Mouse (Mus musculus) frontal cortex, adult 2 months (tissue): Measurements from ENCODE around the gene Cdkal1. TPM values are rescaled to one million over a fixed set of nuclear protein-coding genes. Genes with fewer than 3 reads are reported as not detected.

Experiments used
- DNase-seq, 2 experiments: peaks; one replicate each; pipeline ENCODE4 v3.0.0; 2022; ENCODE audit warnings: low spot score in 1 of 2; ENCODE audit errors: extremely low spot score in 1 of 2
- polyA plus RNA-seq: library from polyadenylated mRNA; depleted of rRNA; stranded (reverse); fragments of >200 nt; gene quantifications from 2 replicates; pipeline ENCODE4 v1.2.3, GENCODE M21; 2012

Gene Cdkal1
- polyA plus RNA-seq, 1 experiment: 7.8 TPM

DNA sequence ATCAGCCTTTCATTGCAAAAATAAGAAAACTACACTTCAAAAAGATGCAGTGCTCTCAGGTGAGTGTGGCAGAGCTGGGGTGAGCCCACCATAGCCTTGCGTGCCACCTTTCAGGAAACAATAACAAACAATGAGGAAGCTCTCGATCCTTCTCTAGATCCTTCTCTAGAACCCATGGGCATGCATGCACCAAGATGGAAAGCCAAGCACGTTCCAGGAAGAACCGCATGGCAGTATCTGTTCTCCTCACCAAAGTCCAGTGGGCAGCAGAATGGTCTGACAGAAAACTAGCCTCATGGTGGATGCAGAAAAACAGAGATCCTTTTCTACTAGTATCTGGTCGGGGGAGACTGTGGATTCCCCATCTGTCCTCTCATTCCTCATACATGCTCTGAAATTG, 134.3 kb downstream of the Cdkal1 start:
- no peak for DNase-seq

DNA sequence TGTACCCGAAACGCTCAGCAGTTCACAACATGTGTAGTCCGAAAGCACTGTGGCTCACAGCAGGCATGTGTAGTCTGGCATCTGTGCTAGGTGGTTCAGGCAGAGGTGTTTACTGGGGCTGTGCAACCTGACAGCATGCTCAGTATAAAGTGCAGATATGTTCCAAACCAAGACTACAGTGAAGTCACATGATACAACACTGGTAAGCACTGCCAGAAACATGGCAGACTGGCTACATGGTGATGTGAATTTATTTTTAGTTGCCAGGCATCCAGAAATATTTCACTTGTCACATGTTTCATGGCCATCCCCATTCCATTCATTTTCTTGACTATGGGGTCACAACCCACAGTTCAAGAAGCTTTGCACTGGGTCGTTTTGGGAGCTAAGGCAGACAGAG, 138.9 kb downstream of the Cdkal1 start:
- DNase-seq: no peak

DNA sequence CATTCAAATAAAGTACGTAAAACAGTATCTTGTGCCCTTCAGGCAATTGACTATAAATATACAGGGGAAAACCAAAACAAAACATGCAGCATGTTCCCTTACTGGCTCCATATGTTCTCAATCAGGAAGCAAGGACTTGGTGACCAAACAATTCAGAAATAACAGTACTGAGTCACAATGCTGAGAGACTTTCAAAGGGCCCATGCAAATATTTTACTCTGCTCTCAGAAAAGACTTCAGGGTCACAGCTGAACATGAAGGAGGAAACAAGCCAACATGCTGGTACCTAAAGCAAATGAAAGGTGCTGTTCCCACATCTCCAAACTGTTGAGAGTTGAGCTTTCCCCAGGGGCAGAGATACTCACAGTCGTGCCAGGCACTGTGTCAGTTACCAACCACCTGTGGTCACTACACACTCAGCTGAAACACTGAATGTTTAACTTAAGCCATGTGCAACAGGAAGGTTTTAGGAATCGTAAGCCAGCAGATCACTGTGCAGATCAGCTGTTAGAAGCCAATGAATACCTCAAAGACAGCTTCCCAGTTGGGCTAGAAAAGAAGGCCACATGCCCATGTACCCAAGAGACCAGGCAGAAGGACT, 140.1 kb downstream of the Cdkal1 start:
- DNase-seq: no peak

DNA sequence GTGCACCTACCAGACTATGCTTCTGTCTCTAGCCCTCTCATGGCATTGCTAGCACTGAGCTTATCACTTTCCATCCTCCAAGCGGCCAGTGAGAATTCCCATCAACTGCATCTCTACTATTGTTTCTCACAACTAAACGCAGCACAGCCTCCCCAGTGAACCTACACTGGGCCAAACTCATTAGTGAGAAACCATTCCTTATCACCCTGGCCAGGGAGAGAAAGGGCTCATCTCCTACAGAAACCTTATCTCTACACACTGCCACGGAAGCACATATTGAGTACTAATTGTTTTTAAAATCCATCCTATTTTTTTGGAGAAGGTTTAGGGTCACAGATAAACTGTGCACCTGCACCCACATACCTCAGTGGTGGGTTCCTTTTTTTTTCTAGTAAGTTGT, 147.9 kb downstream of the Cdkal1 start:
- no peak for DNase-seq

DNA sequence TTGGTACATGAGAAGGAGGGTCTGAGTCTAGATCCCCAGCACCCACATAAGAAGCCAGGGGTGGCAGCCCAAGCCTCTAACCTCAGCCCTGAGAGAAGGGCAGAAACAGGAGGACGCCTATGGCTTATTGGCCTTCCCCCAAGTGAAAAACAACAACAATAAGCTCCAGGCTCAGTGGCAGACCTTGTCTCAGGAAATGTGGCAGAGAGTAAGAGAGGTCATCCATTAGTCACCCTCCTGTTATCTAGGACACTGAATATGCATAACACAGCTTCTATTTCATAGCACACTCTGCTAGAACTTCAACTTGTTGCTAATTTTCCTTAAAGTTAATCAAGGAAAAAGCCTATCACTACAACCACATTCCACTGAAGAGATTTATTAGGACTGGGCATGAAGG, 154.1 kb downstream of the Cdkal1 start:
- no peak for DNase-seq

DNA sequence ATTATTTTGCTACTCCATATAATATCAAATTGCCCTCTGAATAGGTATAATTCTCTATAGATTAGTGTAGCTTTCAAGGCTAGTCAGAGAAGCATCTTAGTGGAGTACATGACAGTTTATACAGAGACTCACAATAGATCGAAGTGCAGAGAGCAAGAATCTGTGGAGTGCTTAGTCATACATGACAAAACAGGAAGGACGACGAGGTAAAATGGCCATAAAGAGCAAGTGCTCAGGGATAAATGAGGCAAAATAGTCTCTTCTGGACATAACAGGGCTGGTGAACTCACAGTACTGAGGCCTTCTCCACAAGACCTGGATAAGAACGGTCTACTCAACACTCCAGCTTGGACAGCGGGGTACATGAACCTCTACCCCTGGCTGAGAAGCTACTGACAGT, 155.6 kb downstream of the Cdkal1 start:
- DNase-seq: no peak

DNA sequence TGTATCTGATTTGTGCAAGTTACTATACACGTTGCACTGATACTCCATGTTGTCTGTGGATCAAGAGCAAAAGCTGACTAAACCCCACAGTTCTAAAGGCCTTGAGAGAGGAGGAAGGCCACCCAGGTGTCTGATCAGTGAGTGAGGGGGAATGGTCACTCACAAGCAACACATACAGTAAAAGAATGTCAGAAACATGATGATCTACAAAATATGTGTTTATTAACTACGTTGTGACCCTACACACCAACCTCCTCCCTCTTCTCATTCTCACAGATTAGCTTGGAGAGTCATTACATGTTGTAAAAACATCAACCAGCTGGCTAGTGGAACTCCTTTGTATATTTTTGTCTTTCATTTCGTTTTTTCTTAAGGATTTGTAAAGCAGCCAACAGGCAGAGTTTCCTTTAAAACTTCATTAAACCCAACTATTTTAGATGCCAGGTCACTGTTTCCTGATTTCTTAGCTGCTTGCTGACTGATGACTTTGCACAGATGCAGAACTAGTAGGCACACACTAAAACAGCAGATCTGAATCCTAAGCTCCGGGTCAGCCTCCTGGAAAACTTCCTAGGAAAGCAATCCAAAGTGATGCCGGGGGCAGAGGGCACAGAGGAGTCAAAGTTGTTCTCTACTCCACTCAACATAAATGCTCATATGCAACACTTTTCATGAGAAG, 157.0 kb downstream of the Cdkal1 start:
- no peak for DNase-seq

DNA sequence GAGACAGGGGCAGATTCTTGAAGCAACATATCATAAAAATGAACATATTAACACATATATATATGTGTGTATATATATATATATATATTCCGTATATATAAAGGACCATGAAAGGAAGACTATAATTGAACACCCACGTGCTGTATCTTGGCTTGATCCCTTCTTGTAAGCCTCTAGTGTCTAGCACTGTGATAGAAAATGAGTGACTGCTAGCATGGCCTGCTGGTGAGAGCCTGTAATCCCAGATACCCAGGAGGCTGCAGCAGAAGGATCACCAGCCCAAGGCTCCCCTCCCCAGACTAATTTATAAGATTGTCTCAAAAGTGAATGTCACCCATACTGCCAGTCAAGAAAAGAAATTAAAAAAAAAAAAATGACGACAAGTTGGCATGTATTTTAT, 158.2 kb downstream of the Cdkal1 start:
- no peak for DNase-seq

DNA sequence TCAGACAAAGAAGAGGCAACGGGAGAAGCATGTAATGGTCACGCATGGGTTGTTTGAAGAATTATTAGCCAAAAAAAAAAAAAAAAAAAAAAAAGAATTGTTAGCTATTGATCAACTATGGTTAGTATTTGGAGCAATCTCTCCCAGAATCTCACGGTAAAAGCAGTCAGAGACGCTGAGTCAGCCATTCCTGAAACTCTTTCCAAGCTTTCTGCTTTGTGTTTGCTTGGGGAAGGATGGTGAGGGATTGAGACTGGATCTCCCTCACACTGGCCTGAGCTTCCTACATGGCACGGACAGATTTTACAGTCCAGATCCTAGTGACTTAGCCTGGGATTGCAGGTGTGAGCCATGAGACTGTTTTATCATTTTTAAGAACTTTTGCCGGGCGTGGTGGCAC, 164.7 kb downstream of the Cdkal1 start:
- DNase-seq: no peak

DNA sequence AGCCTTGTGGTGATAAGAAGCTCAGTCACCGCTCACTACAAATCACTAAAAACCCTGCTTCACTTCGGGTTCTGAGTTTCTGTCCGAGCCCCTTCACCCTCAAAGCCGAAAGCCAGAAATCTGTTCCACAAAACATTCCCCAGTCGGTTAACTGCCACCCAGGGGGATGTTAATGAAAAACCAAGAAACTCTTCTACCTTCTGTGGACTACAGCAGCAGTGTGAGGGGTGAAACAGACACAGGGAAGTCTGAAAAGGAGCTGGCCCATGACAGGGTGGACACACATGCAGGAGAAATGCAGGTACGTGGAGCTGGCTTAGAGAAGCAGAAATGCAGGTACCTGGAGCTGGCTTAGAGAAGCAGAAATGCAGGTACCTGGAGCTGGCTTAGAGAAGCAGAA, 166.6 kb downstream of the Cdkal1 start:
- DNase-seq: no peak

DNA sequence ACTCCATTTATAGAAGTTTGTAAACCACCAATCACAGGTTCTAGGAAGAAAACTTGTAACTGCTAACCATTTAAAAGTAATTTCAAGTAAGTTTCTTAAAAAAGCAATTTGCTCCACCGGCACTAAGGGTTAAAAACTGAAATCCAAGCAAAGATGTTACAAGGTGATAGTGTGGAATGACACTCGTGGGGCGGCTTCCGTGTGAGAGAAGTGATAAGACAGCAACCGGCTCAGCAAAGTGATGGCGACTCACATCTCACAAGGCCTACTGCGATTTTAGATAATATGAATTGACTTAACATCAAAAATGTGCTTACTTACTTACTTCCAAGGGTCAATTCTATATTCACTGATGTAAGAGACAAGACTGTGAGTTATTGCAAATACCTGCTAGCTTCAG, 167.6 kb downstream of the Cdkal1 start:
- DNase-seq: no peak

DNA sequence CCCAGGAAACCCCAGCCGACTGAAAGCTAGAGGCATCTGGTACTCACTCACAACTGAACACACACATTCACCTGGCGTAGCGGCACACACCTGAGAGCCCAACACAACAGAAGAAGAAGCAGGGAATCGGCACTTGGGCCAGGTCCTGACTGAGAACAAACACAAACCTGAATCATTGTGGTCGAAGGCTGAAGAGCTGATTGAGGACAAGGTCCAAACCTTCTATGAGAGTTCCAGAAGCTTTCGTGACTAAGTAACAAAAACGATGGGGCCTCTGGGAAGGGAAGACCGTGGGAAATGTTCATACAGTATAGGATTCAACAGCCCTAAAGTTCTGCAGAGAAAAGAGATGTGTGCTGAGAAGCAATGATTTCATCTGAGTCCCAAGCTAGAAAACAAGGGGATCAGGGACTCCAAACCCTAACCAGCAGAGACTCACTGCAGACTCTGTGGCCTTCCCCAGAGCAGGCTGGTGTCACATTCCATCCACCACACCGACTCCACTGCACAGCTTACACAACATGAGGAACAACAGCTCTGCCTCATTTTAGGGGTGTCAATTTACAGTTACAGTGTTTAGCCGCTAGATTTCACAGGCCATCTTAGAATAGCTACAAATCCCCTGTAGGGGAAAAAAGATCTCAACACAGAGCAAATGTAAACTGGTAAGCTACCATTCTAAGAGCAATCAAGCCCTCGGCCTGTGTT, 175.8 kb downstream of the Cdkal1 start:
- DNase-seq: no peak

DNA sequence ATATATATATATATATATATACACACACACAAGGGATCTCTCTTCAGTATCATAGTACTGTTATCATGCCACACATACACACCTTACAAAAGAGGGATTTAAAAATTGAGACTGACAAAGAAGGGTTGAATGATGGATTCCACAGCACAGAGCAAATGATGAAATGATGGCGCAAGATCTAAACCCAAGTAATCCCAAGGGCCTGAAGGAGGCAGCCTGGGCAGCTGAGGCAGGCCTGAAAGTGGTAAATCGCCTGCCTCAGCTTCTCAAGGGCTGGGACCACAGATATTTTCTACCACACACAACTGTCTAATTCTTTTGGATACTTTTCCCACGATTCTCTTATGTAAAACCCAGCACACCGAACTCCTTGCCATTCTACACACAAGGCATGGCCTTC, 177.9 kb downstream of the Cdkal1 start:
- DNase-seq: no peak

DNA sequence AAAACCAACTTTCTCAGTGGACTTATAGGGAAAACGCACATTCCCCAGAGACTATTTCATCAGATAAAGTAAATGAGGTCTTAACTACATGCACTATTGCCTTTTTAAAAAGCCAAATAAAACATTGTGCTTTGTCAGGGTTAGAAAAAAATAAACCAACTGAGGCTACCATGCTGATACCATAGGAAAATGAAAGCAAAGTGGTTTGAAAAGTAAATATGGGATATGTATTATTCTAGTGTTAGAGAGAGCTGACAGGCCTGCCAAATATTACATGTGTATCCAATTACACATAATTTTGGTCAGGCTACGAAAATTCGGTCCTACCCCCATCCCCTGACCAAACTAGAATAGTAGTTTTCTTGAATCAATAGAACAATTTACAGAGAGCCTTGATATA, 184.8 kb downstream of the Cdkal1 start:
- no peak for DNase-seq

DNA sequence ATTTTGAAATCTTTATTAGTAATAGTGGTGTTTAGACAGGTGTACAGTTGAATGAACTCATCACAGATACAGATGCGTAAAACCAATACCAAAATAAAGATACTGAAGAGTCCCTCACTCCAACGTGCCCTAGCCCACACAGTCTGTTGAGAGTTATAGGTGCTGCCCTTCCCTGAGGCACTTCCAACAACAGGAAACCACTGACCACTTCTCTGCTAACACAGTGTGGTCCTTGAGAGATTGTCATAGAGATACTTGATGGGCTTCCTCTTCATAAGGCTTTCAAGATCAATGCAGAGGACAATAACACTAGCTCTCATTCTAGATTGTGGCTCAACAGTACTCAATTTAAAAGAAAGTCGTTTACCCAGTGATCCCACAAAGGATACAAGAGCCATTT, 191.6 kb downstream of the Cdkal1 start:
- no peak for DNase-seq

DNA sequence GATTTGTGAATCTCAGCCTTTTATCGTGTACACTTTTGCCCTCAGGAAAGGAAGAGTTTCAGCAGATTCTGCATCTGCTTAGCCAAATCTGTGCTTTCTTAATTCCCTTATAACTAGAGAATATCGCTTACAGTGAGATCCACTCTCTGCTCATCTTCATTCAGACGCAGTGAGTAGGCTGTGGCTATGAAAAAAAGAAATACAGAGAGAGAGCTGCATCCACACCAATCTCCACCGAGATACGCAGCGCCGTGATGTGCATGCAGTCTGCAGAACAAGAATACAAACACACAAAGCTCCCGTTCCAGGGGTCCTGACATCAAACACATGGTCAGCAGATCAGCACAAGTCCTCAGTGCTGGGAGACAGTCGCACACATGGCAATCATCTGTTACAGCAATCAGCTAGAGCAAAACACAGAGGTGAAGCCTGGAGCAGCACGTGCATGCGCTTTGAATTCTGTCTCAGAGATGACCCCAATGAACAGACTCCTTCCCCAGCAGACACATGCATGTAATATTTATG, 199.6 kb downstream of the Cdkal1 start:
- peak in 1 of 2 experiments; percentile 12 for DNase-seq

DNA sequence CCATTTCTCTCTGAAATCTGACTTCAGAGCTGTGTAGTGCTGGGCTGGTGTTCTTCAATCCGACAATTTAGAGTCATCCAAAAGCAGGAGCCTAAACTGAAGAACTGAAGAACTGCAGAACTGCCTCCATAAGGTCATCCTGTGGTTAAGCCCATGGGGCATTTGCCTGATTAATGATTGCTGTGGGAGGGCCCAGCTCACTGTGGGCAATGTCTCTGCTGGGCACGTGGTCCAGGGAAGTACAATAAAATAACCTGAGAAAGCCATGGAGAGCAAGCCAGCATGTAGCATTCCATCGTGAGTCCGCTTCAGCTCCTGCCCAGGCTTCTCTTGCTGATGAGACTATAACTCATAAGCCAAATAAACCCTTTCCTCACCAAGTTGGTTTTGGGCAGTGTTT, 202.1 kb downstream of the Cdkal1 start:
- DNase-seq: no peak

DNA sequence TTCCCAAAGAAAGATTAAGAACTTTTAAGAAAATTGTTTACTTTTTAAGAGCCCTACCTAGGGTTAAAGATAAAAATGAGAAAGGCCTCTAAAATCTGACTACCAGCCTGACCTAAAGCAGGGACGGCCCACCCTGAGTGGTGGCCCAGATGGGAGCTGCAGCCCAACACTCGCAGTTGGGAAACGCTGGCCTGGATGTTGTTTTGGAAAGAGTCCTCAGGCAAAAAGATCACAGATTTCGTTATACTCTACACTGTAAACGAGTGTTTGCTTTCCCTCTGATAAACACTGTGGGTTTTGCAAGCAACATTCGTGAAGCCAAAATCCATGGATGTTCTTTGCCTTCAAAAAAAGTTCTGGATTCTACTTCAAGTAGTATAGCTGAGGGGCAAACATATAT, 202.7 kb downstream of the Cdkal1 start:
- no peak for DNase-seq

DNA sequence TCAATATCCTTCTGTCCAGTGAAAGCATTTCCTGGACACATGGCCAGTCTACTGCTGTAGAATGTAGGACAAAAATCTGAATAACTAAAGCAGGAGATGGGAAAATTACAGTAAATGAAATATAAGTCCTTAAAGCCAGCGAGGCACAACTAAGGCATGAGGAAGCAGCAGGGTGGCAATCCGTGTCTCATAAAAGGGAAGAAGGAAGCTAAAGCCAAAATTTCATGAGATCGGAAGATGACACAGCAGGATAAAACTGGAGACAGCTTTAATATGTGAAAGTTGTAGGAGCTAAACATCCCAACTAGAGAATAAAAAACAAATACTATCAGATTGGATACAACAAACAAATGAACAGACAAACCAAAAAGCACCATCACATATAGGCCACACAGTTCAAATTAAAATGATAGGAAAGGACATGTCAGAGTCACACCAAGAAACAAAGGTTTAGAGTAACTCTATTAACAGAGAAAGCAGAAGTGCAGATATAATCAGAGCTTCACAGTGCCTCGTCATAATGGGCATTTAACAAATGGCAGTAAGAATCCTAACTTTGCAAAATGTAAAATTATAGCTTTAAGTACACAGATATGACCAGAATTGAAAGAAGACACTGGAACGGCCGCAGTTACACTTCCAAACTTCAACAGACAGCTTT, 204.8 kb downstream of the Cdkal1 start:
- DNase-seq: no peak

DNA sequence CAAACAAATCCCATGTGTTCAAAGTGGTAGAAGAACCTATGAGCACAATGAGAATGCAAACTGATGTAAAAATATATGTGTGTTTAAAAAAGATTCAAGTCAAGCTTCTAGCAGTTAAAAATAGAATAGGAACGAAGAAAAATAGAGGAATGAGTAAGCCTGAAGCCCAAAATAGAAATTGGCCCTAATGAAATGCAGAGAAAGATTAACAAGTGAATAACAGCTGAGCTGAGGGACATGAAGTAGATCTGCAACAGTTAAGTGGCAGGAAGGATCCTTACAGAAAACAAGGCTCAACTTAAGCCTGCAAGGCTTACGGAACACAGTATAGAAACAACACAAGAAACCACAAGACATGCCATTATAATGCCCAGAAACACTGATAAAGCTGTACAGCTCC, 205.9 kb downstream of the Cdkal1 start:
- peak in 1 of 2 experiments; percentile 11 for DNase-seq

DNA sequence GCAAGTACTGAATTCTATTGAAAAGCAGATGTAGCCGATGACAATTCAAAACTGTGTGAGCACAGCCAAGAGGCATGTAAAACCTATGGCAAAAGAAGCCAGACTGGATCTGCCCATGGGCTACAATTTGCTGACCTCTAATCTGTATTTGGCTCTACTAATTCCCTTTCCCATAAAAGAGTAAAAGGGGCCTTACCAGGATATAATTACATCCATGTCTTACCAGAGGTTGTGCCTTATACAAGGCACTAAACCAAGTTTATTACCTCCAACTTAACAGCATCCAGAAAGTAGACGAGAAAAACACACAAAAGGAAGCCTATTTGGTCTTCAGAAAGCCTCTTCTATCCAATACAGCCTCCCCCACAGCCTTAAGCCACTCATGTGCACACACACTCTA, 213.2 kb downstream of the Cdkal1 start:
- DNase-seq: no peak
